Mouse (Mus musculus) brain, embryonic 18.5 days (tissue): Measurements from ENCODE around the gene Tlcd2.

Experiments
- DNase-seq: peaks from one replicate; pipeline ENCODE4 v3.0.0-alpha.2; 2012; ENCODE audit warnings: low read depth, low spot score

Gene Tlcd2

DNA sequence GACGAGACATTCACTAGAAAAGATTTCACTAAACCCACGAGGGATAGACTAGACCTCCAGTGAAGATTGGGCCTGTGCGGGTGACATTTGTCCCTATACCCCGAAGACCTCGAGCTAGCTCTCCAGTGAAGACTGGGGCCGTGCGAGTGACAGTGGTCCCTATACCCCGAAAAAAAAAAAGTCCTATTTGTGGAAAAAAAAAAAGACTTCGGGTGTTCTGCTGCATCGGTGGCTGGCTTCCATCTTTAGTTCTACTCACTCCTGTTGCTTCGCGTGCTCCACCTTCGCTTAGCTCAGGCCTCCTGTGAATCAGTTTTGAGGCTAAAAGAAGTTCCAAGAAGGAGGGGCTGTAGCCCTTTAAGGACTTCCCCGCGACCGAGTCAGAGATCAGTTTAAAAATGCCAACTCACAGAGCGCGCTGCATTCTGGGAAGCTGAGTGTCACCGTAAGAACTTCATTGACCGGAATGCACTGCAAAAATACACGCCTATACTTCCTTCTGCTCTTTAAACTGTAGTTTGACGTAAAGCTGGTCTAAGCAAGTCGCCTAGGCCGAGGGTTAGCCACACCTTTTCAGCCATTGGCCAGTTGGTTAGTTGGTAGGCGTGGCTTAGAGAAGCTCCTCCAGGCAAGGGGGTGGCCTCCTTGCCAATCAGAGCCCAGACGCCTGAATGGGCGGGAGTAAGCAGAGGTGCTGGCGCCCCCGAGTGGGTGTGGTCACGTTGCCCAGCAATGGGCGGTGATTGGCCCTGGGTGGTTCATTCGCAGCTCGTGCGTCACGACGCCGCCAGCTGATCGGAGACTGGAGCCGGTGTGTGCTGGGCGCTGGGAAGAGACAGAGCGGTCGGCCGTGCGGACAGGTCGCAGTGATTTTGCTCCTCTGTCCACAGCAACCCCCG lies at the start of gene Tlcd2:
TSS of gene Tlcd2 (plus strand) at position 872 of the 899 bp plus-strand sequence.
- DNase-seq: peak; percentile 100

DNA sequence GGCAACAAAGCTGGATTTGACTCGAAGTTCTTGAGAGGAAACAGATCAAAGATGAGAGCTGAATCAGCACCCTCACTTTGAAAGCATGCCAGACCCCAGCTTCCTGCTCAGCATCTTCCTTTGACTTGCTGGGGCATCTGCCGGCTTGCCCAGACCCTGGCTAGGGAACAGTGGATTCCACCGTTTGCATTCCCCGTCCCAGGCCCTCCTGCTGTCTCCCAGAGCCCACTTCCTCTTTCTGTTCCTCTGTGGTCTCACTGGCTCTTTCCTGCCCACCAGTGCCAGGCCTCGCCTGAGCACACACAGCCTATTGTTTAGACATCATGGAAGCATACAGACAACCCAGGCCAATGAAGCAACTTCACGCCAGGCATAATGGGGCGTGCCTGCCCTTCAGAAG lies 46.4 kb upstream of the Tlcd2 start:
- DNase-seq: no peak

DNA sequence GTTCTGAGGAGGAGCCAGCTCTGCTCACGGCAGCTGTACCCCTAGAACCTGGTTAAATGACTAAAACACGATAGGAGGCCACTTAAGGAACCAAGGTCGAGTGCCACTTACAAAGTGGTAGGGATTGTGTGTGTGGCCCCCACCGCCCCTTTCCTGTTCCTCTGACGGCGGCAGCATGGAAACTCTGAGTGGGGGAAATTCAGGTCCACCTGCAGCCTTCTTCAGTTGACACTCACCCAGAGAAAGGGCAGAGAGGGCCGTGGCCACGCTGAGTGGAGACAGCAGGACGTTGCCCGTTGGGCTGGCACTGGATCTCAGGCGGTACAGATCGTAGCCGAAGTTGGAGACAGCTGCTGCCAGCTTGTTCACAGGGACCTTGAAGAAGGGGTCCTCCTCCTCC lies 45.5 kb upstream of the Tlcd2 start:
- no peak for DNase-seq

DNA sequence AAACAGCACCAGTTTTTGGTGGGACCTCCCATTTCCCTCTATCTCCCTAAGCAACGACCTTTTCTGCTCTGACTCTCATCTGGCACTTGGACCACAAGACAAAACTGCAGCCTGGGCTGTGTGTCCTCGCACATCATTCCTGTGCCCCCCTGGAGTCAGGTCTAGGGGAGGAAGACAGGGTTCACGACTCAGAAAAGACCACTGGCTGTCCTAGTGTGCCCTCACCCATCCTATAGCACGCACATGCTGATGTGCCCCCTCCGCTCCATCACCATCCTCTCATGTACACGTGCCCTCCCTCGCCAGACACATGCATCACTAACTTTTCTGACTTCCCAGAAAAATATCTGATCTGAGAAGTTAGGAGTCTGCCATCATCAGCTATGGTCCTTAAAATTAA lies 41.5 kb upstream of the Tlcd2 start:
- no peak for DNase-seq

DNA sequence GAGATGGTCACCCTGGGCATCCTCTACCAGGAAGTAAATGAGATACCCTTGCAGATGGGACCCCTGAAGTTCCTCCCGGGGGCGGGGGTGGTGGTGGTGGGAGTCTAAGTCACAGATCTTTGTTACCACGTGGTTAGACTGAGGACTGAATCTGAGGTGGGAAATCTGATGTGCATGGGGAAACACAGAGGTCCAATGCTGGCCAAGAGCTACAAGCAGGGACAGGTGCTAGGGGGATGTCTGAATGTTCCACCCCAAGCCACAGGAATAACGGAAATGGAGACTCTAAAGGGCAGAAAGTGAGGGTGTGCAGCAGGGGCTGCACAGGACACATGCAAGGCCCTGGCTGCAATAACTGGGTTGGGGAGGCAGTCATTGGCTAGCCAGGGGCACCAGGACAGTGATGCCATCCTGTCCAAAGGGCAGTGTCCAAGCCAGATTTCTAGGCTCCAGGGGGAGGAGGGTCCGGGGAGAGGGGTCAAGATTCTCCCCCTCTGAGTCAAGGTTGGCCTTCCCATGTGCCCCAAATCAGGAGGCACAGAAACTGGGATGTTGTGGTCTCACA lies 40.6 kb upstream of the Tlcd2 start:
- no peak for DNase-seq

- no peak for DNase-seq
Observed at GRCm38 (mm10) chr11:75421375-75422012, 40.0 kb upstream of the Tlcd2 start.

GRCm38 (mm10) chr11:75422013-75422792 lies 39.3 kb upstream of the Tlcd2 start, which contains the start of gene Serpinf1:
Gene Serpinf1 (minus strand): TSS chr11:75422701.
- DNase-seq: no peak

DNA sequence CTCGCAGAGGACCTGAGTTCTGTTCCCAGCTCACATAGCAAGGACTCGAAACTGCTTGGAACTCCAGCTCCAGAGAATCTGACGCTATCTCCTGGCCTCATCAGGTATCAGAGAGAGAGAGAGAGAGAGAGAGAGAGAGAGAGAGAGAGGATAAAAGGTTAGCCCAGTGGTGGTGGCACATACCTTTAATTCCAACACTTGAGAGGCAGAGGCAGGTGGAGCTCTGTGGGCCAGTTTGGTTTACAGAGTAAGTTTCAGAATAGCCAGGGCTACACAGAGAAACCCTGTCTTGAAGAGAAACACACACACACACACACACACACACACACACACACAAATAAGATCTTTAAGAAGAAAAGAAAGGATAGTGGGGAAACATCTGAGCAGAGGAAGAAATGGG lies 38.4 kb upstream of the Tlcd2 start:
- no peak for DNase-seq

DNA sequence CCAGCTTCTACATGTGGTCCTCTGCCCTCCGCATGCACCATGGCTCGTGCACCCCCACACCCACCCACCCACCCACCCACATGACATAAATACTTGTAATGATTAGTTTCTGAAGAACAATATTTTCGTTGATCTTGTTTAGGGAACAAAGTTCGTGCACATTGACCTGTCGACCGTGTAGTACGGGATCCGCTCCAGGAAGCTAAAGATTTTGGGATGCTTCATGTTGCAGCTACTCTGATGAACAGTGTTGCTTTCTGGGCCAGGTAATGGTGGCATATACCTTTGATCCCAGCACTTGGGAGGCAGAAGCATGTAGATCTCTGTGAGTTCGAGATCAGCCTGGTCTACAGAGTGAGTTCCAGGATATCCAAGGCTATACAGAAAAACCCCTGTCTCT lies 37.5 kb upstream of the Tlcd2 start:
- DNase-seq: no peak

- no peak for DNase-seq
Observed at GRCm38 (mm10) chr11:75424459-75424858, 37.1 kb upstream of the Tlcd2 start.

GRCm38 (mm10) chr11:75429019-75429705 lies 32.4 kb upstream of the Tlcd2 start:
- DNase-seq: no peak

GRCm38 (mm10) chr11:75431307-75431706 lies 30.2 kb upstream of the Tlcd2 start:
- DNase-seq: peak; percentile 51

- DNase-seq: no peak
Observed at GRCm38 (mm10) chr11:75434138-75434537, 27.4 kb upstream of the Tlcd2 start.

GRCm38 (mm10) chr11:75438194-75438593 lies 23.3 kb upstream of the Tlcd2 start:
- DNase-seq: no peak

- no peak for DNase-seq
Observed at GRCm38 (mm10) chr11:75438804-75439203, 22.7 kb upstream of the Tlcd2 start.

DNA sequence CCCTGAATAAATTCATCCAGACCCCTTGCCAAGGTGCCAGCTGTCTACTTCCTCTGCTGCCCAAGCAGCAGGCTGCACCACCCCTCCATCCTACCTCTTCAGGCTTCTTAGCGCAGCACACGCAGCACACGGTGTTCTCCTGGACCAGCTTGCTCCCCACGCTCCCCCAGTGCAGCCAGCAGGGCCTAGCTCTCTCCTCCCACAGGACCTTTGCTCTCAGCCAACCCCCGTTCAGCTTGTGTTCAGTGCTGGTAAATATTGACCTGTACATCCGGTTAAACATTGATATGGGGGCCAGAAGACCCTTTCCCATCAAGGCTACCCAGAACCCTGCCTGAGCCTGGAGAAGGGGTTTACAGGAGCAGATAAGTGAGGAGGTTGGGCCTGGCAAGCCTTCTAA lies 22.2 kb upstream of the Tlcd2 start, which contains the start of gene Serpinf2:
TSS of gene Serpinf2 (minus strand) at position 229 of the 400 bp plus-strand sequence.
- no peak for DNase-seq

DNA sequence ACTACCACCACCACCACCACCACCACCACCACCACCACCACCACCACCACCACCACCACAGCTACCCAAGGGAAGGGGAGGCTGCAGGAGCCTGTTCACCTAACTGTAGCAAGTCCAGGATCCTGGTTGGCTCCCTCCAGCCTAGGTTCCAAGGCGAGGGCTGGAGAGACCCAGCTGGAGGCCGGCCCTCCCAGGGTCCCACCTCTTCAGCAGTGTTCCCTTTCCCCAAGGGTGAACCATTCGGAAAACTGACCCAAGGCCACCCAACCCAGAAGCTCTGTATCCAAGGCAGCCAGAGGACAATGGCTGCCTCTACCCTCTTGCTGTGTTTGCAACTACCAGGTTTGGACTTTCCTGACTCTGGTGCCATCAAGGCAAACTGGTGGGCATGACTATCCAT lies 21.6 kb upstream of the Tlcd2 start:
- no peak for DNase-seq

DNA sequence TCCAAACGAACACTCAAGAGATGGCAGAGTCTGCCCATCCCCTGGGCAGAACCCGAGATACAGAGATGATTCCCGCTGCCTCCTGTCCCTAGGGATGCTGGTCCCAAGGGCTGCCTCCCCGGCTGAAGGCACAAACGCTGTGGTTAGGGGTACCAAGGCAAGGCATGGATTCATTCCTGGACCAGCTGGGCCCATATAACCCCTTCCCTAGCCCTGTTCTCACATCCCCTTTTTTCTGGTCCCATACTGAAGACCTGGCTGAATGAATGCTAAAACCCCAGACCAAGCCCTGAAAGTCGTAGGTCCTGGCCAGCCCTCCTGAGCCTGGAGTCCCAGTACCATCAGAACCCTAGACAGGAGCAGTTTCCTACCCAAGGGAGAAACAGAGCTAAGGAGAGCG lies 20.5 kb upstream of the Tlcd2 start:
- no peak for DNase-seq

DNA sequence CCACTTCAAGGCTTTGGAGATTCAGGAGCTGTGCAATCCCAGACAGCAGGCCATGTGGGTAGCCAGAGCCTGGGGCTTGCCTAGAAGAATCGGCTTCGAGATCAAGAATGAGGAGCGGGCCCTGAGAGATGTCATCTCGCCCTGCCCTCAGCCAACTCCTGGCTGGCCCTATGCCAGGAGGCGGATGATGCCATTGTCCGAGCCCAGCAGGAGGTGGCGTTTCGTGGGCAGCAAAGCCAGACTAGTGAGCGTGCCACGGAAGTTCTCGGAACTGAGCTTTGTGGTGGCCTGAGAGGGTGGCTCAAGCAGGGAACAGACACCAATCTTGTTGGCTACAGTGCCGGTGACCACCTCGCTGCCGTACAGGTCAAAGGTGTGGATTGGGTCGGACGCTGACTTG lies 19.9 kb upstream of the Tlcd2 start:
- DNase-seq: no peak

- DNase-seq: no peak
Observed at GRCm38 (mm10) chr11:75443711-75444110, 17.8 kb upstream of the Tlcd2 start.

- no peak for DNase-seq
Observed at GRCm38 (mm10) chr11:75448575-75448974, 12.9 kb upstream of the Tlcd2 start.
